Mouse (Mus musculus) midbrain, postnatal 0 days (tissue): ENCODE measurements at regions not wholly inside any gene's neighbourhood (a gene's known extent, or its start where the extent isn't known, plus 50 kb on each side); places are given as distances from the start of the nearest gene placed in this dataset.

Experiments
- ATAC-seq: fragments of 200-750 bp; cut with Nextera tagmentation; 2 replicates; pipeline ENCODE4 v1.8.0; 2017; ENCODE audit warnings: moderate number of reproducible peaks, mild to moderate bottlenecking, moderate TSS enrichment, moderate library complexity; ENCODE audit not compliant: low FRiP score
- DNase-seq: peaks from one replicate; pipeline ENCODE4 v3.0.0-alpha.2; 2015; ENCODE audit warnings: low spot score
- H3K27ac ChIP-seq: fragments of 300-500 bp; sonication (generic); 2 replicates; pipeline ENCODE4 v1.5.1; 2014; ENCODE audit warnings: low read depth, mild to moderate bottlenecking, low read length, mixed read lengths
- H3K27me3 ChIP-seq: fragments of 300-500 bp; sonication (generic); 2 replicates; pipeline ENCODE4 v1.6.1; 2014; ENCODE audit warnings: low read length, control low read depth, mixed read lengths; ENCODE audit not compliant: insufficient read depth
- H3K36me3 ChIP-seq: fragments of 300-500 bp; sonication (generic); 2 replicates; pipeline ENCODE4 v1.6.1; 2014; ENCODE audit warnings: low read length, control low read depth, mixed read lengths; ENCODE audit not compliant: insufficient read depth
- H3K4me1 ChIP-seq: fragments of 300-500 bp; sonication (generic); 2 replicates; pipeline ENCODE4 v1.6.1; 2014; ENCODE audit warnings: mild to moderate bottlenecking, control low read depth, antibody characterized with exemption, low read length, mixed read lengths; ENCODE audit not compliant: insufficient read depth
- H3K4me2 ChIP-seq: fragments of 300-500 bp; sonication (generic); 2 replicates; pipeline ENCODE4 v1.6.1; 2014; ENCODE audit warnings: low read depth, mild to moderate bottlenecking, low read length, mixed read lengths; ENCODE audit not compliant: poor library complexity, severe bottlenecking
- H3K4me3 ChIP-seq: fragments of 300-500 bp; sonication (generic); 2 replicates; pipeline ENCODE4 v1.5.1; 2014; ENCODE audit warnings: low read depth, mild to moderate bottlenecking, low read length, moderate library complexity
- H3K9ac ChIP-seq: fragments of 300-500 bp; sonication (generic); replicated peaks from 2 replicates; pipeline ENCODE4 v1.6.1; 2014; ENCODE audit warnings: mild to moderate bottlenecking, low read length, moderate library complexity, mixed read lengths; ENCODE audit not compliant: poor library complexity, severe bottlenecking
- H3K9me3 ChIP-seq: fragments of 300-500 bp; sonication (generic); 2 replicates; pipeline ENCODE4 v1.6.1; 2016; ENCODE audit warnings: low read length, control low read depth
- CTCF ChIP-seq: IDR thresholded peaks from 2 replicates; pipeline ENCODE4 v1.5.1; 2016; ENCODE audit warnings: antibody characterized with exemption, mild to moderate bottlenecking
- WGBS: fragments of 180-500 bp; shearing (Covaris S2); extraction: QIAGEN DNeasy Blood & Tissue Kit; methylation state at CpG from one replicate; pipeline ENCODE4 v1.1.7; 2014; 5-methylcytosine and 5-hydroxymethylcytosine counted together

GRCm38 (mm10) chr19:35034408-35034807 lies 112.2 kb downstream of the Kif20b start:
- H3K27me3 ChIP-seq, result no peaks in the 10 kb centered on the region
- WGBS, result 94% methylated on average over 3 of the region's 3 CpGs
- ATAC-seq, result no peak
- no peak overlapping the region for H3K27ac ChIP-seq
- H3K9ac ChIP-seq, result no peak overlapping the region
- TF ChIP-seq CTCF, result no peak
- H3K9me3 ChIP-seq, result no peaks in the 10 kb centered on the region
- DNase-seq, result no peak
- no peak overlapping the region for H3K4me3 ChIP-seq
- no peaks in the 10 kb centered on the region for H3K4me1 ChIP-seq
- no peak overlapping the region for H3K4me2 ChIP-seq
- no peaks in the 10 kb centered on the region for H3K36me3 ChIP-seq

- H3K4me1 ChIP-seq, result no peaks in the 10 kb centered on the region
- no peak for DNase-seq
- H3K4me2 ChIP-seq, result no peak overlapping the region
- H3K9ac ChIP-seq, result no peak overlapping the region
- 65% methylated on average over 4 of the region's 4 CpGs for WGBS
- no peak for TF ChIP-seq CTCF
- ATAC-seq, result no peak
- no peaks in the 10 kb centered on the region for H3K36me3 ChIP-seq
- H3K27ac ChIP-seq, result no peak overlapping the region
- H3K27me3 ChIP-seq, result no peaks in the 10 kb centered on the region
- no peaks in the 10 kb centered on the region for H3K9me3 ChIP-seq
- no peak overlapping the region for H3K4me3 ChIP-seq
Observed at GRCm38 (mm10) chr19:35045576-35045975, 123.4 kb downstream of the Kif20b start.

- DNase-seq (no peak), ATAC-seq (no peak)
- H3K36me3 ChIP-seq, result no peaks in the 10 kb centered on the region
- no peaks in the 10 kb centered on the region for H3K27me3 ChIP-seq
- no peaks in the 10 kb centered on the region for H3K9me3 ChIP-seq
- no peak overlapping the region for H3K4me2 ChIP-seq
- 63% methylated on average over 3 of the region's 3 CpGs for WGBS
- TF ChIP-seq CTCF, result no peak
- no peak overlapping the region for H3K9ac ChIP-seq
- H3K4me1 ChIP-seq, result no peaks in the 10 kb centered on the region
- H3K27ac ChIP-seq, result no peak overlapping the region
- H3K4me3 ChIP-seq, result no peak overlapping the region
Observed at GRCm38 (mm10) chr19:35066352-35066935, 144.3 kb downstream of the Kif20b start.

- Histone ChIP-seq H3K9me3 (no peaks in the 10 kb centered on the region), H3K4me3 (no peak overlapping the region), H3K4me2 (no peak overlapping the region), H3K27me3 (no peaks in the 10 kb centered on the region), H3K36me3 (no peaks in the 10 kb centered on the region), H3K27ac (no peak overlapping the region), H3K9ac (no peak overlapping the region), H3K4me1 (no peaks in the 10 kb centered on the region)
- TF ChIP-seq CTCF, result no peak
- 36% methylated on average over 4 of the region's 4 CpGs for WGBS
- ATAC-seq, result no peak
- DNase-seq, result no peak
Observed at GRCm38 (mm10) chr19:35081126-35081525, 159.0 kb downstream of the Kif20b start.

- WGBS, result 13% methylated on average over 1 of the region's 1 CpGs
Observed at GRCm38 (mm10) chr19:35101244-35101643, 179.1 kb downstream of the Kif20b start.

GRCm38 (mm10) chr19:35114313-35114712 lies 192.2 kb downstream of the Kif20b start:
- H3K9me3 ChIP-seq, result no peaks in the 10 kb centered on the region
- H3K4me3 ChIP-seq, result no peak overlapping the region
- no peaks in the 10 kb centered on the region for H3K27me3 ChIP-seq
- no peak overlapping the region for H3K27ac ChIP-seq
- ATAC-seq (no peak), DNase-seq (peak; percentile 56)
- no peak overlapping the region for H3K4me2 ChIP-seq
- 66% methylated on average over 2 of the region's 2 CpGs for WGBS
- H3K36me3 ChIP-seq, result no peaks in the 10 kb centered on the region
- H3K4me1 ChIP-seq, result no peaks in the 10 kb centered on the region
- TF ChIP-seq CTCF, result no peak
- H3K9ac ChIP-seq, result no peak overlapping the region

More at GRCm38 (mm10) chr19:35101244-35101643, 179.1 kb downstream of the Kif20b start:
- H3K9me3 ChIP-seq, result 0 out of 2 replicates have a peak, but pooled peaks cover 4% of the 10 kb centered on the region
- no peaks in the 10 kb centered on the region for H3K36me3 ChIP-seq
- H3K4me3 ChIP-seq, result no peak overlapping the region
- no peaks in the 10 kb centered on the region for H3K27me3 ChIP-seq
- H3K27ac ChIP-seq, result no peak overlapping the region
- ATAC-seq (no peak), DNase-seq (no peak)
- no peak overlapping the region for H3K4me2 ChIP-seq
- H3K9ac ChIP-seq, result no peak overlapping the region
- no peaks in the 10 kb centered on the region for H3K4me1 ChIP-seq
- no peak for TF ChIP-seq CTCF
